Mouse (Mus musculus): ENCODE data around the gene Brox. TPM values are rescaled to one million over a fixed set of nuclear protein-coding genes. Genes with fewer than 3 reads are reported as not detected.
A peak's percentile ranks its signal among the peaks of the same experiment; 100 is the strongest.
"Not testable (repeated sequence)": the region's sequence is repeated elsewhere in the genome, so short reads cannot be mapped to it uniquely, and the experiment has no call there.

Gene Brox
- polyA plus RNA-seq (2016; fragmentation: Nextera tagmentation; extraction: Ambion mirVana) = 77.3 and 77.5 TPM in 2 replicates

DNA sequence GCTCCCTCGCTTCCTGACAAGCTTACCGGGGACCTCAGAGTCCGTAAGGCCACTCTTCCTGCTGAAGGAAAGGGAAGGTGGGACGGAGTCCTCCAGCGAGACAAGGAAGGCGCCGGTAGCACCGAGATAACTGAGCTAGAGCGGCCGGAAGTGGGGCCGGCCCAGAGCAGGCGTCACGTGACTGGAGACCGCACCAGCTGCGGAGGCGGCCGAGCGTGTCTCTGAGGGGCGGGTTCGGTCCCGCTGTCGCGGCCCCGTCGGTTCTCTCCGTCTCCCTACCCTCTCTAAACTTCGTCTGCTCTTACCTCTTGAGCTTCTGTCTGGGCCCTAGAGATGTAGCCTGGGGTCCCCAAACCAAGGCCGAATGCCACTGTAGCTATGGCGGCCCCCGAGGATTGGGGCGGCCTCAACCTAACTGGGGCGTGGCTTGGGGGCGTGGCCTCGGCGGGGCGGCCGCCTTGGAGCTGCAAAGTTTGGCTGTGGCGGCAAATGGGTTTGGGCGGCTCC lies at the start of gene Brox:
Gene Brox, minus strand, starts transcription at position 393 of the 507 bp plus-strand sequence.
- H3K36me3 ChIP-seq = peaks cover 13% of the 10 kb centered on the region
- peak within 1 kb of the TSS; percentile 55 for H3K4me2 ChIP-seq (replicated peaks)
- no peaks in the 10 kb centered on the region for H3K27me3 ChIP-seq
- peak; percentile 92 for ATAC-seq (ENCODE audit: low FRiP score, low read depth)
- H3K9me3 ChIP-seq = no peaks in the 10 kb centered on the region
- peak within 1 kb of the TSS; percentile 52 for H3K4me3 ChIP-seq
- H3K27ac ChIP-seq (replicated peaks) = peak within 1 kb of the TSS; percentile 64
- under 1% methylated on average over 39 of the region's 39 CpGs for WGBS
- no peaks in the 10 kb centered on the region for H3K4me1 ChIP-seq
- H3K9ac ChIP-seq (replicated peaks) = peak within 1 kb of the TSS; percentile 59

DNA sequence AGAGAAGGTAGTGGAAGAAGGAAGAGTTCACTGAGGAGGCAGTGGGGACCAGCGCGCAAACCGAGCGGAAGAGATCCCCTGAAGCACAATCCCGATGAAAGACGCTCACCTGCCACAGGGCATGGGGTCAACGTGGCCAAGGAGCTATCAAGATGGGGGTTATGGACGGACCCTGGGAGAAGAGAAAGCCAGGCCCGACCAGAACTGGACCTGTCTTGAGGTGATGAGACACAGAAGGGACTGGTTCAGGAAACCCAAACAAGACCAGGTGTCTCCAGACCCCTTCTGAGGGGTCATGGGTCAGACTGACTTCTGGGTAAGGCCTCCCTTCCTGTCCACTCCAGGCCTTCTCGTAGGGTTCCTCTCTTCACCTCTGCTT lies 48.7 kb upstream of the Brox start:
- Histone ChIP-seq H3K9me3 (no peaks in the 10 kb centered on the region), H3K4me1 (peaks cover 13% of the 10 kb centered on the region), H3K4me3 (peak overlapping the region; percentile 96), H3K9ac (replicated peaks) (peak overlapping the region; percentile 88), H3K36me3 (peaks cover 30% of the 10 kb centered on the region), H3K27me3 (no peaks in the 10 kb centered on the region), H3K27ac (replicated peaks) (peak overlapping the region; percentile 86), H3K4me2 (replicated peaks) (peak overlapping the region; percentile 89)
- peak; percentile 42; the same call in 1 of the 2 replicates for ATAC-seq (ENCODE audit: low FRiP score, low read depth)
- WGBS = 10% methylated on average over 10 of the region's 10 CpGs

DNA sequence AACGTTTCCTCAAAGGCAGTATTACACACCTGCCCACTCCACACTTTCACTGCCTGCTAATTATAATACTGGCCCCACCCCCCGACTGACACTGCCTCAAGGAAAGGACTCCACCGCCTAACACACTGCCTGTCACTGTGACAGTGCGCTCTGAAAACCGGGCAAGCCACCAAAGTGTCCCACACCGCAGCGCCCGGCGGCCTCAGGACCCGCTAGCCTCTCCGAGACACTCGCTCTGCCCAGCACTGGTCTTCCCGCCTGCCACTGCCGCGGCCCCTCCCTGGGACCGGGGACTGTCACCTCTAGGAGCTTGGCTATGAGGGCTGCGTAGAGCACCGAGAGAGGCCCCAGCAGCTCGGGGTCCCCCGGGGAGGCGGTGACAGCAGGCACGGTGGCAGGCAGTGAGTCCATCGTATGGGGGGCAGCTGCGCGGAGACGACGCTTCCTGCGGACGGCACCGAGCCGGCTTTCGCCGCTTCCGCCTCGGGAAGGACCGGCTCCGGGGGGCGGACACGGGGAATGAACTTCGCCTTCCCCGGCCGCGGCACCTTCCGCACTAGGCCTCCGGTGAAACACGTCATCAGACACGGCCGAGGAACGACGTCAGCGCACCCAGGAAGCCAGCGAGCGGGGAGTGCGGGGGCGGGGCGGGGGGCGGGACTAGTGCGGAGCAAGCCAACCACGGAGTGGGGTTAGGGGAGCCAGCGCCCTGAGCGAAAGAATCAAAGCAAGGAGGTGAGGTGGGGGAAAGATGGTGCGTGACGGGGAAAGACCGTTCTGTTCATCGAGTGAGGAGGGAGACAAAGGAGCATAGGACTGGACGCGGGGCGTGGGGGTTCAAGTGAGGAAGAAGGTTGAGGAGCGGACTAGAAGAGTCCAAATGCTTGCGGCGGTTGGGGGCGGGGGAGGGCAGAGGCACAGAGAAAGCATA lies 48.1 kb upstream of the Brox start:
- WGBS = 1% methylated on average over 72 of the region's 72 CpGs
- peak overlapping the region; percentile 88 for H3K9ac ChIP-seq (replicated peaks)
- ATAC-seq (ENCODE audit: low FRiP score, low read depth) = peak; percentile 97
- peak overlapping the region; percentile 96 for H3K4me3 ChIP-seq
- H3K4me2 ChIP-seq (replicated peaks) = peak overlapping the region; percentile 89
- H3K9me3 ChIP-seq = no peaks in the 10 kb centered on the region
- no peaks in the 10 kb centered on the region for H3K27me3 ChIP-seq
- H3K27ac ChIP-seq (replicated peaks) = peak overlapping the region; percentile 86
- H3K4me1 ChIP-seq = peaks cover 13% of the 10 kb centered on the region
- peaks cover 30% of the 10 kb centered on the region for H3K36me3 ChIP-seq

DNA sequence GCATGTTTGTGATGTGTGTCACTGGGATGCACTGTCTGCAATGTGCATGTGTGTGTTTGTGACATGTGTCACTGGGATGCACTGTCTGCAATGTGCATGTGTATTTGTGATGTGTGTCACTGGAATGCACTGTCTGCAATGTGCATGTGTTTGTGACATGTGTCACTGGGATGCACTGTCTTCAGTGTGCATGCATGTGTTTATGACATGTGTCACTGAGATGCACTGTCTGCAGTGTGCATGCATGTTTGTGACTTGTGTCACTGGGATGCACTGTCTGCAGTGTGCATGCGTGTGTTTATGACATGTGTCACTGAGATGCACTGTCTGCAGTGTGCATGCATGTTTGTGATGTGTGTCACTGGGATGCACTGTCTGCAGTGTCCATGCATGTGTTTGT lies 45.8 kb upstream of the Brox start:
- peaks cover 37% of the 10 kb centered on the region for H3K36me3 ChIP-seq

DNA sequence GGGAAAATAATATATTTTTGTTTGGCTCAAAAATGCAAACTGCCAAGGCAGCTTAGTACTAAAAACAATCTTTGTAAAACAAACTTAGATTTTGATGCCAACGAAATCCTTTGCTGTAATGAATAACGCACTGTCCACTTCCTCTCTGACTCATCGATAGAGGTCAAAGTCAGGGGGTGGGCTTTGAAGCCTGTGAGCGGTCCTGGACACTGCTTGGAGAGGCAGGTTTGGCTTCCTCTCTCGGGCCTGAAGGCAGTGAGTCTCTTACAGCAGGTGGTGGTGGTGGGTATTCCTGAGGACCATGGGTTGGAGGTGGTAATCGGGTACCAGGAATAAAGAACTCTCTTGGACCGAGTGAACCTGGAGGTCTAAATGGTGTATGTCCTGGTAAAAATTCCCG lies 30.1 kb upstream of the Brox start:
- Histone ChIP-seq H3K27me3 (no peaks in the 10 kb centered on the region), H3K36me3 (peaks cover 87% of the 10 kb centered on the region), H3K4me2 (replicated peaks) (no peak overlapping the region), H3K4me3 (no peak overlapping the region), H3K9me3 (0 out of 2 replicates have a peak, but pooled peaks cover 2% of the 10 kb centered on the region), H3K4me1 (no peaks in the 10 kb centered on the region), H3K9ac (replicated peaks) (no peak overlapping the region), H3K27ac (replicated peaks) (no peak overlapping the region)
- no peak for ATAC-seq (ENCODE audit: low FRiP score, low read depth)
- WGBS = 92% methylated on average over 8 of the region's 8 CpGs

More for the DNA sequence above, 45.8 kb upstream of the Brox start:
- H3K27me3 ChIP-seq; H3K27ac ChIP-seq (replicated peaks); H3K9ac ChIP-seq (replicated peaks); H3K4me2 ChIP-seq (replicated peaks); H3K4me3 ChIP-seq; ATAC-seq (ENCODE audit: low FRiP score, low read depth); H3K9me3 ChIP-seq: not testable (repeated sequence)
- peaks cover 13% of the 10 kb centered on the region for H3K4me1 ChIP-seq
- WGBS = 92% methylated on average over 1 of the region's 1 CpGs

GRCm38 (mm10) chr1:183324433-183324832 lies 27.4 kb upstream of the Brox start:
- Histone ChIP-seq H3K9ac (replicated peaks) (no peak overlapping the region), H3K27ac (replicated peaks) (no peak overlapping the region), H3K36me3 (peaks cover 76% of the 10 kb centered on the region), H3K27me3 (no peaks in the 10 kb centered on the region), H3K9me3 (0 out of 2 replicates have a peak, but pooled peaks cover 2% of the 10 kb centered on the region), H3K4me1 (no peaks in the 10 kb centered on the region), H3K4me3 (no peak overlapping the region), H3K4me2 (replicated peaks) (no peak overlapping the region)
- 93% methylated on average over 6 of the region's 6 CpGs for WGBS
- no peak for ATAC-seq (ENCODE audit: low FRiP score, low read depth)

DNA sequence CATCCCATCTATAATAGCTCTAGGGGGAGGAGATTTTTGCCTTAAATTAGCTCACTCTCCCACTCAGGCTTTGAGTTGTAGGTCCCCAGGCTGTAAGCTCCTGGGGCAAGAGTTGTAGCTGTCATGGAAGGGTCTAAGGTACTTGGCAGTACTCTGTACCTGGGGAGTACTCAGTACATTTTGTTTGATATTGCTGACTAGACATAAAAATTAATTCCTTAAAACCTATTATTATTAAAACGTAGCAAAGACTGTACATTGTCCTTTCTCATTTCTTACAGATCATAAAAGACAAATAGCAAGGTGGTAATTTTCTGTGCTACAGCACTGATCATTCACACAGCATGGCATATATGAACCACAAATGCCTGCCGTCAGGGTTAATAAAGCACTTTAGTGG lies 26.9 kb upstream of the Brox start:
- Histone ChIP-seq H3K27me3 (no peaks in the 10 kb centered on the region), H3K9ac (replicated peaks) (no peak overlapping the region), H3K27ac (replicated peaks) (no peak overlapping the region), H3K4me1 (no peaks in the 10 kb centered on the region), H3K4me2 (replicated peaks) (no peak overlapping the region), H3K4me3 (no peak overlapping the region), H3K36me3 (peaks cover 76% of the 10 kb centered on the region), H3K9me3 (0 out of 2 replicates have a peak, but pooled peaks cover 2% of the 10 kb centered on the region)
- WGBS = 96% methylated on average over 2 of the region's 2 CpGs
- no peak for ATAC-seq (ENCODE audit: low FRiP score, low read depth)

GRCm38 (mm10) chr1:183322496-183322895 lies 25.4 kb upstream of the Brox start:
- 92% methylated on average over 5 of the region's 5 CpGs for WGBS
- H3K27ac ChIP-seq (replicated peaks); H3K4me1 ChIP-seq; H3K4me3 ChIP-seq; H3K9me3 ChIP-seq; H3K4me2 ChIP-seq (replicated peaks); ATAC-seq (ENCODE audit: low FRiP score, low read depth); H3K9ac ChIP-seq (replicated peaks); H3K27me3 ChIP-seq: not testable (repeated sequence)
- H3K36me3 ChIP-seq = peaks cover 73% of the 10 kb centered on the region

- ATAC-seq (ENCODE audit: low FRiP score, low read depth) = no peak
- peaks cover 73% of the 10 kb centered on the region for H3K36me3 ChIP-seq
- no peak overlapping the region for H3K4me2 ChIP-seq (replicated peaks)
- H3K27ac ChIP-seq (replicated peaks) = no peak overlapping the region
- no peak overlapping the region for H3K9ac ChIP-seq (replicated peaks)
- H3K4me1 ChIP-seq = no peaks in the 10 kb centered on the region
- no peaks in the 10 kb centered on the region for H3K27me3 ChIP-seq
- 74% methylated on average over 3 of the region's 3 CpGs for WGBS
- H3K9me3 ChIP-seq = 0 out of 2 replicates have a peak, but pooled peaks cover 2% of the 10 kb centered on the region
- H3K4me3 ChIP-seq = no peak overlapping the region
Observed at GRCm38 (mm10) chr1:183320708-183321107, 23.6 kb upstream of the Brox start.

- Histone ChIP-seq H3K4me3 (no peak overlapping the region), H3K9me3 (no peaks in the 10 kb centered on the region), H3K27ac (replicated peaks) (no peak overlapping the region), H3K4me2 (replicated peaks) (no peak overlapping the region), H3K4me1 (no peaks in the 10 kb centered on the region), H3K27me3 (no peaks in the 10 kb centered on the region), H3K36me3 (peaks cover 64% of the 10 kb centered on the region), H3K9ac (replicated peaks) (no peak overlapping the region)
- 85% methylated on average over 2 of the region's 2 CpGs for WGBS
- no peak for ATAC-seq (ENCODE audit: low FRiP score, low read depth)
Observed at GRCm38 (mm10) chr1:183315783-183316182, 18.7 kb upstream of the Brox start.

DNA sequence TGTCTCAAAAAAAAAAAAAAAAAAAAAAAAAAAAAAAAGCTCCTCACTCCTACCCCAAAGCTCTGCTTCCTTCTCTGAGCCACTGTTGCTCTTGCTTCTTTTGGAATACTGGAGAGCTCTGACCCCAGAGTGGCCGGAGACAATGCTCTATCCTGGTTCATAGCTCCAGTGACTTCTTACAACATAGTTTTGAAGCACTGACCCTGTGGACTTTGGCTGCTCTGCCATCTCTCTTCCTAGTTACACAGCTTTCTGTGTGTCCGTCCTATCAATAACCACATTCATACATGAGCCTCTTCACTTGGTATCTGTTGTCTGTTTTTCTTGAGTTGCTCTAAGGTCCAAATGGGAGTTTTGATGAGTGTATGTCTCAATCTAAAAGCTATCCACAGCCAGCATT lies 15.0 kb upstream of the Brox start:
- peaks cover 53% of the 10 kb centered on the region for H3K36me3 ChIP-seq
- ATAC-seq (ENCODE audit: low FRiP score, low read depth) = no peak

DNA sequence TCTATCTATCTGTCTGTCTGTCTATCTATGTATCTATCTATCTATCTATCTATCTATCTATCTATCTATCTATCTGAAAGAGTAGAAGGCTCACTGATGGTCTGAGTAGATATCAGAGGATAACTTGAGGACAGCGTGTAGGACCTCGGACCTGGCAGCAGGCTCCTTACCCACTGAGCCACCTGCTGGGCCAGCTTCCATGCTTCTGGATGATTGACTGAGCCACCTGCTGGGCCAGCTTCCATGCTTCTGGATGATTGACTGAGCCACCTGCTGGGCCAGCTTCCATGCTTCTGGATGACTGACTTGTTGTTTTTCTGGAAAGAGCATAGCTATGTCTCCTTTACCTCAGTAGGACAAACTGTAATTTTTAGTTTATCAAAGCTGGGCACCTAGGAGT lies 12.5 kb upstream of the Brox start:
- not testable (repeated sequence) for H3K4me1 ChIP-seq
- WGBS = 82% methylated on average over 2 of the region's 2 CpGs

More for the DNA sequence above, 15.0 kb upstream of the Brox start:
- Histone ChIP-seq H3K4me1 (no peaks in the 10 kb centered on the region), H3K27me3 (no peaks in the 10 kb centered on the region), H3K4me2 (replicated peaks) (no peak overlapping the region), H3K9me3 (no peaks in the 10 kb centered on the region), H3K4me3 (no peak overlapping the region), H3K27ac (replicated peaks) (no peak overlapping the region), H3K9ac (replicated peaks) (no peak overlapping the region)
- WGBS = 89% methylated on average over 2 of the region's 2 CpGs

More for the DNA sequence above, 12.5 kb upstream of the Brox start:
- H3K9ac ChIP-seq (replicated peaks); H3K9me3 ChIP-seq; H3K4me3 ChIP-seq; H3K27ac ChIP-seq (replicated peaks); H3K4me2 ChIP-seq (replicated peaks); ATAC-seq (ENCODE audit: low FRiP score, low read depth); H3K27me3 ChIP-seq: not testable (repeated sequence)
- H3K36me3 ChIP-seq = peaks cover 30% of the 10 kb centered on the region

All from midbrain, embryonic 12.5 days (tissue).